In the genomic region with DNA sequence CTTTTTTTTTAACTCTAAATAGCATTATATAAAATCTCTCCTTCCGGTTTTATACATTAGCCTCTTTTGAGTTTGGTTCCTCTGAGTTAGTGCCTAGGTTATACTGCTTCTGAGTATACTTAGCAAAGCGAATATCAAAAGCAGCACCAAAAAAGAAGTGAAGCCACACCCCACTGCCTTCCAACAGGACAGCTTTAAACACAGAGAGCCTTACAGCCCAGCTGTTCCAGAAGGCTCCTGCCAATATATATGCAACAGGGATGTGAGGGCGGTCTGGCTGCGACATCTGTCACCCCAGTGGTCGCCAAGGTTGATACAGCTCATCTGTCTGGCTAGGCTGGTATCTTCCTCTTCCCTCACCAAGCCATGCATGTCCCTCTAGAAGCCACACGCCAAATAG, we compare ENCODE assay signal across 23 mouse cellular contexts.
"Had no signal": no experiment of that assay in that cellular context is flagged by ENCODE, and none has a peak within 500 bp of the region (broad histone marks: within the 10 kb centered on the region; RNA-seq: fewer than 3 reads in every experiment).

No protein-coding gene starts in this region.

- H3K4me1 ChIP-seq: kidney, embryonic 15.5 days; limb, embryonic 10.5 days; limb, embryonic 13.5 days; liver, embryonic 12.5 days; liver, embryonic 15.5 days; midbrain, embryonic 10.5 days; midbrain, embryonic 13.5 days; neural tube, embryonic 13.5 days; stomach, embryonic 15.5 days had no signal

- H3K4me3 ChIP-seq: kidney, embryonic 15.5 days; limb, embryonic 10.5 days; limb, embryonic 13.5 days; liver, embryonic 12.5 days; liver, embryonic 15.5 days; megakaryocyte, embryonic 14.5 days; midbrain, embryonic 10.5 days; midbrain, embryonic 13.5 days; myocyte; neural tube, embryonic 13.5 days; stomach, embryonic 15.5 days had no signal

- H3K9ac ChIP-seq: kidney, embryonic 15.5 days; limb, embryonic 13.5 days; liver, embryonic 12.5 days; liver, embryonic 15.5 days; midbrain, embryonic 13.5 days; neural tube, embryonic 13.5 days; stomach, embryonic 15.5 days had no signal

- H3K27ac ChIP-seq: kidney, embryonic 15.5 days; limb, embryonic 10.5 days; limb, embryonic 13.5 days; liver, embryonic 12.5 days; liver, embryonic 15.5 days; midbrain, embryonic 10.5 days; midbrain, embryonic 13.5 days; neural tube, embryonic 13.5 days; stomach, embryonic 15.5 days had no signal

- H3K36me3 ChIP-seq: kidney, embryonic 15.5 days; limb, embryonic 10.5 days; limb, embryonic 13.5 days; liver, embryonic 12.5 days; liver, embryonic 15.5 days; midbrain, embryonic 10.5 days; midbrain, embryonic 13.5 days; neural tube, embryonic 13.5 days; stomach, embryonic 15.5 days had no signal

- ATAC-seq: intestine, postnatal 0 days; liver, embryonic 12.5 days; midbrain, embryonic 13.5 days; midbrain, embryonic 16.5 days had no signal

- DNase-seq: kidney, adult 8-10 months; kidney, postnatal 10 days; kidney, postnatal 36 days; layer of hippocampus, postnatal 36 days; liver; lung, adult 2 months; lung, postnatal 36 days; retina, postnatal 1 day; spleen, adult 18-20 months; thymus, postnatal 25 days had no signal

- H3K4me2 ChIP-seq: kidney, embryonic 15.5 days; limb, embryonic 13.5 days; liver, embryonic 12.5 days; liver, embryonic 15.5 days; midbrain, embryonic 13.5 days; neural tube, embryonic 13.5 days; stomach, embryonic 15.5 days had no signal

- H3K9me3 ChIP-seq: kidney, embryonic 15.5 days; limb, embryonic 10.5 days; limb, embryonic 13.5 days; liver, embryonic 12.5 days; liver, embryonic 15.5 days; midbrain, embryonic 10.5 days; midbrain, embryonic 13.5 days; neural tube, embryonic 13.5 days; stomach, embryonic 15.5 days had no signal

- H3K27me3 ChIP-seq: kidney, embryonic 15.5 days; limb, embryonic 13.5 days; liver, embryonic 12.5 days; liver, embryonic 15.5 days; megakaryocyte, embryonic 14.5 days; midbrain, embryonic 13.5 days; neural tube, embryonic 13.5 days; stomach, embryonic 15.5 days had no signal
